Mouse (Mus musculus) liver, embryonic 14.5 days (tissue): ENCODE measurements around the gene Srek1. TPM values are rescaled to one million over a fixed set of nuclear protein-coding genes. Genes with fewer than 3 reads are reported as not detected.

Experiments used
- ATAC-seq: fragments of 200-750 bp; cut with Nextera tagmentation; 2 replicates; pipeline ENCODE4 v1.8.0; 2017; ENCODE audit warnings: moderate number of reproducible peaks, mild to moderate bottlenecking, moderate library complexity; ENCODE audit not compliant: insufficient read depth
- DNase-seq, 3 experiments: peaks; one replicate each; pipeline ENCODE4 v3.0.0-alpha.2; 2012 to 2013; ENCODE audit warnings: low read depth in 3 of 3, low spot score in 3 of 3
- H3K27ac ChIP-seq: fragments of 300-500 bp; sonication (generic); 2 replicates; pipeline ENCODE4 v1.5.1; 2014; ENCODE audit warnings: moderate library complexity, mild to moderate bottlenecking, control low read depth, inconsistent platforms
- H3K27me3 ChIP-seq: fragments of 300-500 bp; sonication (generic); 2 replicates; pipeline ENCODE4 v1.6.1; 2014; ENCODE audit warnings: mild to moderate bottlenecking, low read length, moderate library complexity; ENCODE audit not compliant: control insufficient read depth, insufficient read depth
- H3K36me3 ChIP-seq: fragments of 300-500 bp; sonication (generic); replicated peaks from 2 replicates; pipeline ENCODE4 v1.6.1; 2014; ENCODE audit warnings: low read depth; ENCODE audit not compliant: control insufficient read depth, insufficient read depth
- H3K4me1 ChIP-seq, 2 experiments: fragments of 200-500 bp in 1 of 2; fragments of 300-500 bp in 1 of 2; sonication (generic) in 1 of 2; replicated peaks; 2 replicates each; pipeline ENCODE4 v1.6.1; 2012 to 2014; ENCODE audit warnings: antibody characterized with exemption in 1 of 2, inconsistent platforms in 1 of 2, low read length in 1 of 2; ENCODE audit not compliant: control insufficient read depth in 2 of 2, insufficient read depth in 2 of 2
- H3K4me2 ChIP-seq: fragments of 300-500 bp; sonication (generic); 2 replicates; pipeline ENCODE4 v1.6.1; 2014; ENCODE audit warnings: low read depth, mild to moderate bottlenecking, control low read depth, moderate library complexity
- H3K4me3 ChIP-seq, 2 experiments: fragments of 200-500 bp in 1 of 2; fragments of 300-500 bp in 1 of 2; sonication (generic) in 1 of 2; 2 replicates each; pipeline ENCODE4 v1.5.1; 2012 to 2014; ENCODE audit warnings: low read depth in 2 of 2, low read length in 2 of 2, mild to moderate bottlenecking in 2 of 2, control low read depth in 1 of 2, inconsistent platforms in 1 of 2, moderate library complexity in 1 of 2; ENCODE audit not compliant: insufficient read depth in 1 of 2
- H3K9ac ChIP-seq: fragments of 300-500 bp; sonication (generic); replicated peaks from 2 replicates; pipeline ENCODE4 v1.6.1; 2014; ENCODE audit warnings: mild to moderate bottlenecking, control low read depth, moderate library complexity
- H3K9me3 ChIP-seq: fragments of 300-500 bp; sonication (generic); 2 replicates; pipeline ENCODE4 v1.6.1; 2016; ENCODE audit warnings: low read length, mixed read lengths; ENCODE audit not compliant: control insufficient read depth
- CTCF ChIP-seq: IDR thresholded peaks from 2 replicates; pipeline ENCODE4 v1.5.1; 2016; ENCODE audit warnings: antibody characterized with exemption, low read depth, control low read depth
- EP300 ChIP-seq: IDR thresholded peaks from 2 replicates; pipeline ENCODE4 v1.6.1; 2016; ENCODE audit warnings: antibody characterized with exemption, low read depth
- WGBS: fragments of 180-500 bp; shearing (Covaris S2); extraction: QIAGEN DNeasy Blood & Tissue Kit; methylation state at CpG from one replicate; pipeline ENCODE4 v1.1.7; 2014; ENCODE audit not compliant: insufficient replicate concordance; 5-methylcytosine and 5-hydroxymethylcytosine counted together
- polyA plus RNA-seq, 2 experiments: library from polyadenylated mRNA; depleted of rRNA in 1 of 2; stranded (reverse) in 1 of 2; unstranded in 1 of 2; fragments of >200 nt; fragmentation: Nextera tagmentation in 1 of 2; extraction: Ambion mirVana in 1 of 2; gene quantifications; 2 replicates each; pipeline versions ENCODE4 v1.2.1 to v1.2.3; 2012 to 2014

Srek1 gene
- polyA plus RNA-seq, 2 experiments = 14.4 to 16.3 TPM

GRCm38 (mm10) chr13:103696164-103696563, 78.2 kb downstream of the Srek1 start:
- Histone ChIP-seq H3K9me3 (no peaks in the 10 kb centered on the region), H3K36me3 (no peaks in the 10 kb centered on the region), H3K27me3 (no peaks in the 10 kb centered on the region), H3K9ac (no peak overlapping the region), H3K4me3 (no peak overlapping the region), H3K27ac (no peak overlapping the region), H3K4me1 (no peaks in the 10 kb centered on the region), H3K4me2 (no peak overlapping the region)
- no peak for DNase-seq
- 43% methylated on average over 9 of the region's 9 CpGs for WGBS
- TF ChIP-seq CTCF (peak; percentile 71), EP300 (no peak)
- no peak for ATAC-seq

GRCm38 (mm10) chr13:103695456-103695855, 79.0 kb downstream of the Srek1 start:
- TF ChIP-seq CTCF = no peak
- no peak overlapping the region for H3K4me3 ChIP-seq
- H3K4me2 ChIP-seq = no peak overlapping the region
- no peak overlapping the region for H3K27ac ChIP-seq
- no peak for DNase-seq
- no peak for ATAC-seq
- H3K9ac ChIP-seq = no peak overlapping the region
- no peaks in the 10 kb centered on the region for H3K27me3 ChIP-seq
- 58% methylated on average over 6 of the region's 6 CpGs for WGBS
- no peaks in the 10 kb centered on the region for H3K4me1 ChIP-seq
- H3K36me3 ChIP-seq = no peaks in the 10 kb centered on the region
- no peaks in the 10 kb centered on the region for H3K9me3 ChIP-seq

Other genes with a start within 250 kb of the Srek1 start
- gene Erbin, start 145.9 kb upstream of the Srek1 start, polyA plus RNA-seq (2012; rRNA removed) = 3.6 and 5.5 TPM in 2 replicates
- 7.5 and 8.0 TPM in 2 replicates for gene Erbin, start 145.9 kb upstream of the Srek1 start, polyA plus RNA-seq (2014; fragmentation: Nextera tagmentation; extraction: Ambion mirVana)